Mouse (Mus musculus): ENCODE measurements around the gene Dnajc1.

Gene Dnajc1

GRCm38 (mm10) chr2:18285175-18285574, 107.5 kb downstream of the Dnajc1 start:
- no peak for DNase-seq

- DNase-seq = no peak
These were observed 126.9 kb downstream of the Dnajc1 start for GRCm38 (mm10) chr2:18265736-18266135.

- DNase-seq = no peak
These were observed 128.1 kb downstream of the Dnajc1 start for GRCm38 (mm10) chr2:18264579-18264978.

- DNase-seq = no peak
These were observed 130.3 kb downstream of the Dnajc1 start for GRCm38 (mm10) chr2:18262298-18262697.

- no peak for DNase-seq
These were observed 143.4 kb downstream of the Dnajc1 start for GRCm38 (mm10) chr2:18249224-18249623.

- no peak for DNase-seq
These were observed 157.1 kb downstream of the Dnajc1 start for GRCm38 (mm10) chr2:18235524-18235923.

GRCm38 (mm10) chr2:18232883-18233567, 159.6 kb downstream of the Dnajc1 start:
- no peak for DNase-seq

- no peak for DNase-seq
These were observed 161.5 kb downstream of the Dnajc1 start for GRCm38 (mm10) chr2:18231143-18231542.

GRCm38 (mm10) chr2:18229279-18229678, 163.4 kb downstream of the Dnajc1 start:
- no peak for DNase-seq

- DNase-seq = no peak
These were observed 164.1 kb downstream of the Dnajc1 start for GRCm38 (mm10) chr2:18228486-18229062.

GRCm38 (mm10) chr2:18219569-18219968, 173.1 kb downstream of the Dnajc1 start:
- DNase-seq = no peak

- no peak for DNase-seq
These were observed 173.5 kb downstream of the Dnajc1 start for GRCm38 (mm10) chr2:18219136-18219535.

- no peak for DNase-seq
These were observed 174.1 kb downstream of the Dnajc1 start for GRCm38 (mm10) chr2:18218500-18218899.

- DNase-seq = no peak
These were observed 174.8 kb downstream of the Dnajc1 start for GRCm38 (mm10) chr2:18217867-18218266.

GRCm38 (mm10) chr2:18214031-18214430, 178.6 kb downstream of the Dnajc1 start:
- no peak for DNase-seq

- DNase-seq = no peak
These were observed 182.7 kb downstream of the Dnajc1 start for GRCm38 (mm10) chr2:18209948-18210347.

- DNase-seq = no peak
These were observed 183.3 kb downstream of the Dnajc1 start for GRCm38 (mm10) chr2:18209211-18209823.

- DNase-seq = no peak
These were observed 184.1 kb downstream of the Dnajc1 start for GRCm38 (mm10) chr2:18208578-18208977.

GRCm38 (mm10) chr2:18206811-18207210, 185.8 kb downstream of the Dnajc1 start:
- DNase-seq = no peak

- peak; percentile 77 to 79 for DNase-seq
These were observed 187.5 kb downstream of the Dnajc1 start for GRCm38 (mm10) chr2:18205118-18205517.

- no peak for DNase-seq
These were observed 189.7 kb downstream of the Dnajc1 start for GRCm38 (mm10) chr2:18202923-18203322.

- no peak for DNase-seq
These were observed 190.7 kb downstream of the Dnajc1 start for GRCm38 (mm10) chr2:18201820-18202462.

- DNase-seq = no peak
These were observed 196.8 kb downstream of the Dnajc1 start for GRCm38 (mm10) chr2:18195691-18196396.
